Mouse (Mus musculus): ENCODE results near the gene Sel1l3.

Sel1l3 gene

GRCm38 (mm10) chr5:53212782-53213710, 681 bp downstream of the Sel1l3 start:
- 2% methylated on average over 61 of the region's 99 CpGs for WGBS

- WGBS, result 13% methylated on average over 20 of the region's 20 CpGs
Measured at GRCm38 (mm10) chr5:53212087-53212781, 1.5 kb downstream of the Sel1l3 start.

- 37% methylated on average over 6 of the region's 6 CpGs for WGBS
Measured at GRCm38 (mm10) chr5:53211241-53211640, 2.5 kb downstream of the Sel1l3 start.

GRCm38 (mm10) chr5:53210481-53210880, 3.2 kb downstream of the Sel1l3 start:
- 47% methylated on average over 4 of the region's 4 CpGs for WGBS

- 52% methylated on average over 7 of the region's 7 CpGs for WGBS
Measured at GRCm38 (mm10) chr5:53209773-53210172, 4.0 kb downstream of the Sel1l3 start.

- WGBS, result 48% methylated on average over 1 of the region's 1 CpGs
Measured at GRCm38 (mm10) chr5:53208731-53209130, 5.0 kb downstream of the Sel1l3 start.

GRCm38 (mm10) chr5:53206575-53206974, 7.2 kb downstream of the Sel1l3 start:
- 69% methylated on average over 5 of the region's 5 CpGs for WGBS

GRCm38 (mm10) chr5:53202748-53203147, 11.0 kb downstream of the Sel1l3 start:
- 72% methylated on average over 8 of the region's 8 CpGs for WGBS

- 58% methylated on average over 10 of the region's 10 CpGs for WGBS
Measured at GRCm38 (mm10) chr5:53200825-53201224, 12.9 kb downstream of the Sel1l3 start.

GRCm38 (mm10) chr5:53198408-53198807, 15.3 kb downstream of the Sel1l3 start:
- 39% methylated on average over 1 of the region's 1 CpGs for WGBS

GRCm38 (mm10) chr5:53196387-53197088, 17.2 kb downstream of the Sel1l3 start:
- WGBS, result 62% methylated on average over 10 of the region's 10 CpGs

GRCm38 (mm10) chr5:53194841-53195240, 18.9 kb downstream of the Sel1l3 start:
- WGBS, result 65% methylated on average over 3 of the region's 3 CpGs

- WGBS, result 76% methylated on average over 2 of the region's 2 CpGs
Measured at GRCm38 (mm10) chr5:53194421-53194820, 19.3 kb downstream of the Sel1l3 start.

- 38% methylated on average over 13 of the region's 13 CpGs for WGBS
Measured at GRCm38 (mm10) chr5:53193092-53194030, 20.4 kb downstream of the Sel1l3 start.

- WGBS, result 54% methylated on average over 2 of the region's 2 CpGs
Measured at GRCm38 (mm10) chr5:53188608-53189007, 25.1 kb downstream of the Sel1l3 start.

- 42% methylated on average over 10 of the region's 10 CpGs for WGBS
Measured at GRCm38 (mm10) chr5:53187245-53187644, 26.5 kb downstream of the Sel1l3 start.

GRCm38 (mm10) chr5:53185803-53186202, 27.9 kb downstream of the Sel1l3 start:
- 50% methylated on average over 11 of the region's 11 CpGs for WGBS

GRCm38 (mm10) chr5:53179965-53180364, 33.8 kb downstream of the Sel1l3 start:
- WGBS, result 86% methylated on average over 5 of the region's 5 CpGs

GRCm38 (mm10) chr5:53176703-53177102, 37.0 kb downstream of the Sel1l3 start:
- WGBS, result 46% methylated on average over 6 of the region's 6 CpGs

GRCm38 (mm10) chr5:53176075-53176474, 37.7 kb downstream of the Sel1l3 start:
- WGBS, result 49% methylated on average over 2 of the region's 4 CpGs

GRCm38 (mm10) chr5:53175195-53175594, 38.5 kb downstream of the Sel1l3 start:
- 95% methylated on average over 3 of the region's 3 CpGs for WGBS

Measured in cerebral cortex, adult 2 months (tissue).